Mouse (Mus musculus): ENCODE results near the gene Cerkl. TPM values are rescaled to one million over a fixed set of nuclear protein-coding genes. Genes with fewer than 3 reads are reported as not detected.
A peak's percentile ranks its signal among the peaks of the same experiment; 100 is the strongest.

Gene Cerkl
- 0.42 and 1.7 TPM in 2 replicates for polyA plus RNA-seq (2015; fragmentation: Nextera tagmentation; extraction: Ambion mirVana)

- Histone ChIP-seq H3K4me1 (replicated peaks) (peaks cover 13% of the 10 kb centered on the region), H3K9me3 (replicated peaks) (no peaks in the 10 kb centered on the region), H3K27me3 (peaks cover 83% of the 10 kb centered on the region), H3K4me2 (peak within 1 kb of the TSS; percentile 58), H3K4me3 (peak within 1 kb of the TSS; percentile 38), H3K36me3 (no peaks in the 10 kb centered on the region), H3K9ac (no peak within 1 kb of the TSS), H3K27ac (no peak within 1 kb of the TSS)
- no peak for ATAC-seq (replicated peaks; ENCODE audit: insufficient number of reproducible peaks, insufficient read depth, low FRiP score, low read depth)
- WGBS: under 1% methylated on average over 42 of the region's 42 CpGs
Observed at GRCm38 (mm10) chr2:79456575-79457349, at the start of gene Cerkl, which contains the start of gene Neurod1. Gene Cerkl, minus strand, starts transcription at chr2:79456785. Gene Neurod1, minus strand, starts transcription at chr2:79456751.

- Histone ChIP-seq H3K4me1 (replicated peaks) (no peaks in the 10 kb centered on the region), H3K27ac (no peak overlapping the region), H3K4me2 (no peak overlapping the region), H3K9me3 (replicated peaks) (no peaks in the 10 kb centered on the region), H3K36me3 (no peaks in the 10 kb centered on the region), H3K27me3 (no peaks in the 10 kb centered on the region), H3K4me3 (no peak overlapping the region), H3K9ac (no peak overlapping the region)
- ATAC-seq (replicated peaks; ENCODE audit: insufficient number of reproducible peaks, insufficient read depth, low FRiP score, low read depth): no peak
- WGBS: 23% methylated on average over 10 of the region's 10 CpGs
Observed at GRCm38 (mm10) chr2:79498990-79499755, 42.6 kb upstream of the Cerkl start.

GRCm38 (mm10) chr2:79485127-79485526, 28.5 kb upstream of the Cerkl start:
- H3K27me3 ChIP-seq: no peaks in the 10 kb centered on the region
- H3K9me3 ChIP-seq (replicated peaks): no peaks in the 10 kb centered on the region
- H3K9ac ChIP-seq: no peak overlapping the region
- H3K27ac ChIP-seq: no peak overlapping the region
- no peak overlapping the region for H3K4me2 ChIP-seq
- no peak for ATAC-seq (replicated peaks; ENCODE audit: insufficient number of reproducible peaks, insufficient read depth, low FRiP score, low read depth)
- no peaks in the 10 kb centered on the region for H3K36me3 ChIP-seq
- WGBS: 57% methylated on average over 3 of the region's 3 CpGs
- no peaks in the 10 kb centered on the region for H3K4me1 ChIP-seq (replicated peaks)
- H3K4me3 ChIP-seq: no peak overlapping the region

- Histone ChIP-seq H3K4me2 (no peak overlapping the region), H3K4me3 (no peak overlapping the region), H3K9me3 (replicated peaks) (no peaks in the 10 kb centered on the region), H3K4me1 (replicated peaks) (no peaks in the 10 kb centered on the region), H3K36me3 (no peaks in the 10 kb centered on the region), H3K9ac (no peak overlapping the region), H3K27me3 (no peaks in the 10 kb centered on the region), H3K27ac (no peak overlapping the region)
- whole genome bisulfite sequencing: 86% methylated on average over 2 of the region's 2 CpGs
- ATAC-seq (replicated peaks; ENCODE audit: insufficient number of reproducible peaks, insufficient read depth, low FRiP score, low read depth): no peak
Observed at GRCm38 (mm10) chr2:79482511-79482910, 25.9 kb upstream of the Cerkl start.

- no peak for ATAC-seq (replicated peaks; ENCODE audit: insufficient number of reproducible peaks, insufficient read depth, low FRiP score, low read depth)
- H3K9me3 ChIP-seq (replicated peaks): no peaks in the 10 kb centered on the region
- H3K36me3 ChIP-seq: no peaks in the 10 kb centered on the region
- peaks cover 47% of the 10 kb centered on the region for H3K27me3 ChIP-seq
- 74% methylated on average over 4 of the region's 4 CpGs for WGBS
- no peaks in the 10 kb centered on the region for H3K4me1 ChIP-seq (replicated peaks)
- no peak overlapping the region for H3K4me3 ChIP-seq
- H3K9ac ChIP-seq: no peak overlapping the region
- H3K27ac ChIP-seq: no peak overlapping the region
- no peak overlapping the region for H3K4me2 ChIP-seq
Observed at GRCm38 (mm10) chr2:79462411-79462810, 5.8 kb upstream of the Cerkl start.

GRCm38 (mm10) chr2:79461861-79462260, 5.3 kb upstream of the Cerkl start:
- Histone ChIP-seq H3K27ac (no peak overlapping the region), H3K4me3 (no peak overlapping the region), H3K4me1 (replicated peaks) (0 out of 2 replicates have a peak, but pooled peaks cover under 1% of the 10 kb centered on the region), H3K9ac (no peak overlapping the region), H3K27me3 (peaks cover 52% of the 10 kb centered on the region), H3K36me3 (no peaks in the 10 kb centered on the region), H3K4me2 (no peak overlapping the region), H3K9me3 (replicated peaks) (no peaks in the 10 kb centered on the region)
- 79% methylated on average over 2 of the region's 2 CpGs for WGBS
- ATAC-seq (replicated peaks; ENCODE audit: insufficient number of reproducible peaks, insufficient read depth, low FRiP score, low read depth): no peak

- H3K36me3 ChIP-seq: no peaks in the 10 kb centered on the region
- no peak overlapping the region for H3K4me3 ChIP-seq
- ATAC-seq (replicated peaks; ENCODE audit: insufficient number of reproducible peaks, insufficient read depth, low FRiP score, low read depth): no peak
- H3K27me3 ChIP-seq: peaks cover 65% of the 10 kb centered on the region
- 2% methylated on average over 2 of the region's 2 CpGs for WGBS
- H3K9ac ChIP-seq: no peak overlapping the region
- no peak overlapping the region for H3K27ac ChIP-seq
- no peak overlapping the region for H3K4me2 ChIP-seq
- peaks cover 6% of the 10 kb centered on the region; the same call in 1 of the 2 replicates for H3K4me1 ChIP-seq (replicated peaks)
- H3K9me3 ChIP-seq (replicated peaks): no peaks in the 10 kb centered on the region
Observed at GRCm38 (mm10) chr2:79460586-79460985, 4.0 kb upstream of the Cerkl start.

- no peak for ATAC-seq (replicated peaks; ENCODE audit: insufficient number of reproducible peaks, insufficient read depth, low FRiP score, low read depth)
- WGBS: 7% methylated on average over 14 of the region's 14 CpGs
Observed at GRCm38 (mm10) chr2:79460107-79460506, 3.5 kb upstream of the Cerkl start.

GRCm38 (mm10) chr2:79459061-79460045, 2.8 kb upstream of the Cerkl start:
- Histone ChIP-seq H3K4me3 (no peak overlapping the region), H3K27ac (no peak overlapping the region), H3K36me3 (no peaks in the 10 kb centered on the region), H3K9me3 (replicated peaks) (no peaks in the 10 kb centered on the region), H3K9ac (no peak overlapping the region), H3K4me2 (no peak overlapping the region), H3K27me3 (peaks cover 77% of the 10 kb centered on the region), H3K4me1 (replicated peaks) (peaks cover 7% of the 10 kb centered on the region)
- no peak for ATAC-seq (replicated peaks; ENCODE audit: insufficient number of reproducible peaks, insufficient read depth, low FRiP score, low read depth)
- WGBS: 2% methylated on average over 44 of the region's 44 CpGs

More at GRCm38 (mm10) chr2:79460107-79460506, 3.5 kb upstream of the Cerkl start:
- no peak overlapping the region for H3K4me3 ChIP-seq
- H3K4me2 ChIP-seq: no peak overlapping the region
- no peaks in the 10 kb centered on the region for H3K9me3 ChIP-seq (replicated peaks)
- peaks cover 6% of the 10 kb centered on the region; the same call in 1 of the 2 replicates for H3K4me1 ChIP-seq (replicated peaks)
- H3K9ac ChIP-seq: no peak overlapping the region
- H3K27me3 ChIP-seq: peaks cover 70% of the 10 kb centered on the region
- no peaks in the 10 kb centered on the region for H3K36me3 ChIP-seq
- no peak overlapping the region for H3K27ac ChIP-seq

- ATAC-seq (replicated peaks; ENCODE audit: insufficient number of reproducible peaks, insufficient read depth, low FRiP score, low read depth): no peak
- 18% methylated on average over 3 of the region's 3 CpGs for WGBS
- no peak overlapping the region for H3K4me2 ChIP-seq
Observed at GRCm38 (mm10) chr2:79457932-79458331, 1.3 kb upstream of the Cerkl start.

More at GRCm38 (mm10) chr2:79457932-79458331, 1.3 kb upstream of the Cerkl start:
- no peak overlapping the region for H3K27ac ChIP-seq
- no peaks in the 10 kb centered on the region for H3K9me3 ChIP-seq (replicated peaks)
- no peak overlapping the region for H3K4me3 ChIP-seq
- H3K27me3 ChIP-seq: peaks cover 85% of the 10 kb centered on the region
- peaks cover 13% of the 10 kb centered on the region for H3K4me1 ChIP-seq (replicated peaks)
- H3K9ac ChIP-seq: no peak overlapping the region
- no peaks in the 10 kb centered on the region for H3K36me3 ChIP-seq

All from heart, embryonic 15.5 days (tissue).